Mouse (Mus musculus) forebrain, embryonic 16.5 days (tissue): ENCODE data around the gene Sap30bp. TPM values are rescaled to one million over a fixed set of nuclear protein-coding genes. Genes with fewer than 3 reads are reported as not detected.
A peak's percentile ranks its signal among the peaks of the same experiment; 100 is the strongest.

ENCODE experiments used
- ATAC-seq: fragments of 200-750 bp; cut with Nextera tagmentation; 2 replicates; pipeline ENCODE4 v1.8.0; 2017; ENCODE audit warnings: mild to moderate bottlenecking, moderate library complexity
- H3K27ac ChIP-seq: fragments of 300-500 bp; sonication (generic); 2 replicates; pipeline ENCODE4 v1.5.1; 2014; ENCODE audit warnings: low read length, control low read depth
- H3K27me3 ChIP-seq: fragments of 300-500 bp; sonication (generic); replicated peaks from 2 replicates; pipeline ENCODE4 v1.6.1; 2014; ENCODE audit warnings: low read length; ENCODE audit not compliant: control insufficient read depth, insufficient read depth
- H3K36me3 ChIP-seq: fragments of 300-500 bp; sonication (generic); 2 replicates; pipeline ENCODE4 v1.6.1; 2014; ENCODE audit not compliant: control insufficient read depth, insufficient read depth
- H3K4me1 ChIP-seq: fragments of 300-500 bp; sonication (generic); replicated peaks from 2 replicates; pipeline ENCODE4 v1.6.1; 2014; ENCODE audit warnings: low read length; ENCODE audit not compliant: control insufficient read depth, insufficient read depth
- H3K4me2 ChIP-seq: fragments of 300-500 bp; sonication (generic); 2 replicates; pipeline ENCODE4 v1.6.1; 2014; ENCODE audit warnings: mild to moderate bottlenecking, low read length, control low read depth
- H3K4me3 ChIP-seq: fragments of 300-500 bp; sonication (generic); replicated peaks from 2 replicates; pipeline ENCODE4 v1.5.1; 2014; ENCODE audit warnings: mild to moderate bottlenecking, low read length, control low read depth
- H3K9ac ChIP-seq: fragments of 300-500 bp; sonication (generic); replicated peaks from 2 replicates; pipeline ENCODE4 v1.6.1; 2014; ENCODE audit warnings: low read depth, low read length, control low read depth
- H3K9me3 ChIP-seq: fragments of 300-500 bp; sonication (generic); 2 replicates; pipeline ENCODE4 v1.6.1; 2016; ENCODE audit warnings: low read length; ENCODE audit not compliant: control insufficient read depth
- WGBS: fragments of 180-500 bp; shearing (Covaris S2); extraction: QIAGEN DNeasy Blood & Tissue Kit; methylation state at CpG from one replicate; pipeline ENCODE4 v1.1.7; 2014; 5-methylcytosine and 5-hydroxymethylcytosine counted together
- polyA plus RNA-seq: library from polyadenylated mRNA; unstranded; fragments of >200 nt; fragmentation: Nextera tagmentation; extraction: Ambion mirVana; gene quantifications from 2 replicates; pipeline ENCODE4 v1.2.1, GENCODE M21; 2015

Sap30bp gene
- polyA plus RNA-seq, 1 experiment from 2014 or later: 56.2 TPM

- Histone ChIP-seq H3K9ac (peak overlapping the region; percentile 65), H3K4me2 (peak overlapping the region; percentile 72), H3K36me3 (no peaks in the 10 kb centered on the region), H3K4me3 (peak overlapping the region; percentile 43), H3K9me3 (no peaks in the 10 kb centered on the region), H3K27ac (no peak overlapping the region), H3K4me1 (peaks cover 9% of the 10 kb centered on the region), H3K27me3 (no peaks in the 10 kb centered on the region)
- WGBS: 34% methylated on average over 8 of the region's 8 CpGs
- ATAC-seq: no peak
These were observed 71.2 kb downstream of the Sap30bp start for GRCm38 (mm10) chr11:116004186-116004823.

- no peaks in the 10 kb centered on the region for H3K9me3 ChIP-seq
- no peak overlapping the region for H3K27ac ChIP-seq
- H3K27me3 ChIP-seq: no peaks in the 10 kb centered on the region
- peaks cover 12% of the 10 kb centered on the region for H3K4me1 ChIP-seq
- no peaks in the 10 kb centered on the region for H3K36me3 ChIP-seq
- H3K9ac ChIP-seq: peak overlapping the region; percentile 65
- peak overlapping the region; percentile 72 for H3K4me2 ChIP-seq
- H3K4me3 ChIP-seq: peak overlapping the region; percentile 43
- peak; percentile 61 for ATAC-seq
- 8% methylated on average over 48 of the region's 54 CpGs for WGBS
These were observed 72.0 kb downstream of the Sap30bp start for GRCm38 (mm10) chr11:116004840-116005700.

- Histone ChIP-seq H3K27ac (no peak overlapping the region), H3K4me1 (peaks cover 12% of the 10 kb centered on the region), H3K4me2 (no peak overlapping the region), H3K27me3 (no peaks in the 10 kb centered on the region), H3K9ac (no peak overlapping the region; the same call in 1 of the 2 replicates), H3K4me3 (no peak overlapping the region), H3K9me3 (no peaks in the 10 kb centered on the region), H3K36me3 (no peaks in the 10 kb centered on the region)
- 73% methylated on average over 9 of the region's 9 CpGs for WGBS
- ATAC-seq: 0 out of 2 replicates have a peak, but pooled peaks have one; percentile 19
These were observed 72.8 kb downstream of the Sap30bp start for GRCm38 (mm10) chr11:116005701-116006419.

GRCm38 (mm10) chr11:116007095-116007850, 74.2 kb downstream of the Sap30bp start:
- Histone ChIP-seq H3K9me3 (no peaks in the 10 kb centered on the region), H3K27me3 (no peaks in the 10 kb centered on the region), H3K36me3 (no peaks in the 10 kb centered on the region), H3K4me3 (no peak overlapping the region), H3K27ac (no peak overlapping the region), H3K4me1 (peaks cover 21% of the 10 kb centered on the region), H3K9ac (no peak overlapping the region), H3K4me2 (no peak overlapping the region)
- 88% methylated on average over 28 of the region's 28 CpGs for WGBS
- no peak for ATAC-seq

GRCm38 (mm10) chr11:116008411-116008810, 75.3 kb downstream of the Sap30bp start:
- WGBS: 85% methylated on average over 11 of the region's 11 CpGs
- Histone ChIP-seq H3K9ac (no peak overlapping the region), H3K27me3 (no peaks in the 10 kb centered on the region), H3K9me3 (no peaks in the 10 kb centered on the region), H3K4me1 (peaks cover 28% of the 10 kb centered on the region), H3K4me2 (no peak overlapping the region), H3K36me3 (no peaks in the 10 kb centered on the region), H3K4me3 (no peak overlapping the region), H3K27ac (no peak overlapping the region)
- ATAC-seq: no peak

GRCm38 (mm10) chr11:116008832-116009375, 75.8 kb downstream of the Sap30bp start:
- H3K4me1 ChIP-seq: peaks cover 28% of the 10 kb centered on the region
- H3K9me3 ChIP-seq: no peaks in the 10 kb centered on the region
- 82% methylated on average over 13 of the region's 13 CpGs for WGBS
- no peak overlapping the region for H3K9ac ChIP-seq
- no peaks in the 10 kb centered on the region for H3K27me3 ChIP-seq
- no peak for ATAC-seq
- no peak overlapping the region for H3K4me3 ChIP-seq
- no peaks in the 10 kb centered on the region for H3K36me3 ChIP-seq
- no peak overlapping the region for H3K4me2 ChIP-seq
- H3K27ac ChIP-seq: no peak overlapping the region

GRCm38 (mm10) chr11:116009661-116010060, 76.6 kb downstream of the Sap30bp start:
- no peak for ATAC-seq
- H3K27ac ChIP-seq: no peak overlapping the region
- 82% methylated on average over 11 of the region's 11 CpGs for WGBS

GRCm38 (mm10) chr11:116010146-116010545, 77.1 kb downstream of the Sap30bp start:
- Histone ChIP-seq H3K27me3 (no peaks in the 10 kb centered on the region), H3K9ac (no peak overlapping the region), H3K4me1 (peaks cover 22% of the 10 kb centered on the region), H3K4me2 (no peak overlapping the region), H3K4me3 (no peak overlapping the region), H3K27ac (no peak overlapping the region), H3K9me3 (no peaks in the 10 kb centered on the region), H3K36me3 (no peaks in the 10 kb centered on the region)
- no peak for ATAC-seq
- 92% methylated on average over 8 of the region's 8 CpGs for WGBS

More at GRCm38 (mm10) chr11:116009661-116010060, 76.6 kb downstream of the Sap30bp start:
- H3K27me3 ChIP-seq: no peaks in the 10 kb centered on the region
- H3K4me2 ChIP-seq: no peak overlapping the region
- H3K9me3 ChIP-seq: no peaks in the 10 kb centered on the region
- no peaks in the 10 kb centered on the region for H3K36me3 ChIP-seq
- H3K4me1 ChIP-seq: peaks cover 27% of the 10 kb centered on the region
- H3K4me3 ChIP-seq: no peak overlapping the region
- H3K9ac ChIP-seq: no peak overlapping the region
